Mouse (Mus musculus) cerebellum, adult 8-10 months (tissue): ENCODE data around the gene Lsm10.

ENCODE experiments used
- DNase-seq: peaks from one replicate; pipeline ENCODE4 v3.0.0; 2022

The Lsm10 gene

GRCm38 (mm10) chr4:126120506-126120905 lies 24.1 kb downstream of the Lsm10 start:
- DNase-seq, result no peak

- DNase-seq, result peak; percentile 48
Measured at GRCm38 (mm10) chr4:126123309-126124040, 27.1 kb downstream of the Lsm10 start.

DNA sequence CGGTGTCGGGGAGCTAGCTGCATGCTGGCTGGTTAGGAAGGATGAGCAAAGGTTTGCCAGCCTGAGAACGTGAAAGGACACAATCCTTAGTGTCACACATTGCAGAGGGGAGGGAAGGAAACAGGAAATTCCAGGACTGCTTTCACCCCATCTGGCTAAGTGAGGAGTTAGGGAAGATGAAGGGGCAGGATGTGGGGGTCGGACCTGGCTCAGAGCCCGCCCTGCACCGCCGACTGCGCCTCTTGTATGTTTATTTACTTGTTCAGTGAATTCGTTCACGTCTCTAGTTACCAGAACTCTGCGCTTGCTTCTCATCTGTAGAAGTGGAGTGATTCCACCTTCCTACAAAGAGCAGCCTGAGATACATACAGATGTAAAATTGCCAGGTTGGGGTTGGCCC lies 34.1 kb downstream of the Lsm10 start:
- no peak for DNase-seq

- DNase-seq, result no peak
Measured at GRCm38 (mm10) chr4:126131290-126132121, 35.1 kb downstream of the Lsm10 start.

DNA sequence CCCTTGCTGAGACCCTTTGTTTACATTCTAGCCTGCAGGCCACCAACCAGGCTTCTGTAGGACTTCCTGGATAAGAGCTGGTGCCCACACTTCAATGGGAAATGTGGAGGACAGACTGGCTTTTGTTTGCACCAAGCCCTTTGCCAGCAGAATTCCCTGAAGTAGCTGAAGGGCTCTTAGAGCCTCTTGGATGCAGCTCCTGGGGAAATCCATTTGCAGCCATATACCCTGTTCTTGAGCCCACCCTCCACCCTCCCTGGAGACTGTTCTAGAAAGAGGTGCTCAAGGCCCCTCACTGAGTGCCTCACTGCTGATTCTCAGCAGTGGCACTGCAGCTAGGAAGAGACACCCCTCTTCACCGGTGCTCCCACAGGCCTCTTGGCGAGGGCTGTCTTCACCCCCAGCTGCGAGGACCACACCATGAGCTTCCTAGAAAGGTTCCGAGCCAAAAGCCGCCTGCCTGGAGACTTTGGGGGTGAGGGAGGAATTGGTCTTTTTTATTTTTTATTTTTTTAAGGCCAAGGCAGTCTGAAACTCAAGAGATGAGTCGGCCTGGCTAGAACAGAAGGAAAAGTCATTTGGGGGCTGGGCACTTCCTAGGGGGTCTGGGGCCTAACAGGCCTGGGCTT lies 36.3 kb downstream of the Lsm10 start:
- no peak for DNase-seq

DNA sequence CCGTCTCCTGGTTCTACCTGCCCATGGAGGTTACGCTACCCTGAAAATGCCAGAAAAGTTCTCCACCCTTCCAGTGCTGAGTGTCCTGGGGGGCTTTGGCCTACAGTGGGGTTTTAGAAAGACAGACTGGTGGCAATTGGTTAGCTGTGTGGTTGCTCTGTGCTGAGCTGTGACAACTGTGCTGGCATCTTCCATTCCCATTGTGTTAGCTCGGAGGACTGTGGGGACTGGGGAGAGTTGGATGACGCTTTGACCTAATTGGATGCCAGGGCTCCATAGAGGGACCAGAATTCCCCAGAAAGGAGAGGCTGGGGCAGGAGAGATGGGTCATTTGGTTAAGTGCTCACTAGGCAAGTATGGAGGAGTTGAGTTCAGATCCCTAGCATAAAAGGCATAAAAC lies 37.8 kb downstream of the Lsm10 start:
- no peak for DNase-seq

DNA sequence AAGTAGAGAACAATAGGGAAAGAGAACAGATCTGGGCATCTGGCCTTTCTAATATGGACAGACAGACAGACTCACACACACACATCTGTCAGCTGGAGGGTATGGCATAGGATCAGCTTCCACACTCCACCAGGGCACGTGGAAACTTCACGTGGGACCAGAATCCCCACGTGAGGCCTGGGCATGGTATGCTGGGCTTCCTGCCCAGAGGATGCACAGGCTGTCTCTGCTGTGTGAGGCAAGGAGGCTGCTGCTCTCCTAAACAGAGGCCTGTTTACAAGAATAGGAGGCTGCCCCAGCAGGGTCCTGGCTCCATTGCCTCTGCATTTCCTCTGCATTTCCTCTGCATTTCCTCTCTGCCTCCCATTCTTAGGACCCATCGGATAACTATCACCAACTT lies 38.2 kb downstream of the Lsm10 start:
- DNase-seq, result no peak

- DNase-seq, result no peak
Measured at GRCm38 (mm10) chr4:126137773-126138172, 41.4 kb downstream of the Lsm10 start.

GRCm38 (mm10) chr4:126141021-126141420 lies 44.6 kb downstream of the Lsm10 start:
- DNase-seq, result no peak

GRCm38 (mm10) chr4:126145396-126145795 lies 49.0 kb downstream of the Lsm10 start:
- no peak for DNase-seq

- DNase-seq, result no peak
Measured at GRCm38 (mm10) chr4:126146974-126147532, 50.6 kb downstream of the Lsm10 start.

GRCm38 (mm10) chr4:126147533-126148160 lies 51.2 kb downstream of the Lsm10 start, which contains the start of gene Eva1b:
TSS of gene Eva1b (plus strand) at chr4:126147744.
- no peak for DNase-seq
